Mouse (Mus musculus) megakaryocyte, embryonic 14.5 days (primary cell): ENCODE measurements around the gene Creb3l1.

Experiments
- FLI1 ChIP-seq: IDR thresholded peaks from 2 replicates; pipeline ENCODE4 v1.6.1; 2012; ENCODE audit warnings: low read length, inconsistent platforms, mixed read lengths
- GATA1 ChIP-seq: IDR thresholded peaks from 3 replicates; pipeline ENCODE4 v1.6.1; 2012; ENCODE audit warnings: mixed read lengths, low read length, inconsistent platforms, borderline replicate concordance

DNA sequence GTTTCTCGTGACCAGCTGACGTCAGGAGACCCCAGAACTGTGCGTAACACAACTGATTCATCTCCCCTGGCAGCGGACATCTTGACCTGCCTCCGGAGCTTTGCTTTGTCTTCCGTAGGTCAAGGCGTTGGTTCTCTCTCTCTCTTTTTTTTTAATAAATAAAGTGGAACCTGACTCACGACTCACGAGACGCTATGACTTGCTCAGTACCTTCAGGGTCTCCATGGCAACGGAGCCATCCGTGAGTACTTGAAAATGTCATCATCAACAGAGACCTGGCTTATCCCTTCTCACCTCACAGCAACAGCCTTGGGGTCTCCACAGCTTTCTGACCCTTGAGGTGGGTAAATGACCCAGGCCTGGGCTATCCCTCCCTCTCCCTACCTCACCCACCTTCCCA lies 19.0 kb upstream of the Creb3l1 start:
- no peak for TF ChIP-seq GATA1
- TF ChIP-seq FLI1, result no peak
